Mouse (Mus musculus) megakaryocyte, embryonic 14.5 days (primary cell): ENCODE data around the gene Trp53i11.

Experiments used
- FLI1 ChIP-seq: IDR thresholded peaks from 2 replicates; pipeline ENCODE4 v1.6.1; 2012; ENCODE audit warnings: low read length, inconsistent platforms, mixed read lengths
- GATA1 ChIP-seq: IDR thresholded peaks from 3 replicates; pipeline ENCODE4 v1.6.1; 2012; ENCODE audit warnings: mixed read lengths, low read length, inconsistent platforms, borderline replicate concordance

- TF ChIP-seq GATA1 (no peak), FLI1 (no peak)
These were observed 17.2 kb downstream of the Trp53i11 start for GRCm38 (mm10) chr2:93204571-93204970.
